Mouse (Mus musculus): Measurements from ENCODE around the gene Mmd2.

- no peak for TF ChIP-seq EP300 (IDR thresholded peaks at IDR 0.05; ENCODE audit: low read depth)
- TF ChIP-seq CTCF (IDR thresholded peaks at IDR 0.05; ENCODE audit: low read depth), result no peak
Observed at GRCm38 (mm10) chr5:142605288-142605687, 3.3 kb downstream of the Mmd2 start.

Data from liver, embryonic 14.5 days (tissue).